Mouse (Mus musculus): ENCODE results near the gene Midn.

- no peak for TF ChIP-seq CTCF (IDR thresholded peaks at IDR 0.05; ENCODE audit: borderline replicate concordance, insufficient read depth, low read depth, low read length)
- no peak for TF ChIP-seq POLR2A (IDR thresholded peaks at IDR 0.05; ENCODE audit: borderline replicate concordance, insufficient read depth, low read length)
Observed at GRCm38 (mm10) chr10:80136179-80136951, 11.7 kb upstream of the Midn start.
